Mouse (Mus musculus) hindbrain, embryonic 16.5 days (tissue): ENCODE measurements around the gene Bpi. TPM values are rescaled to one million over a fixed set of nuclear protein-coding genes. Genes with fewer than 3 reads are reported as not detected.

Experiments
- ATAC-seq: fragments of 200-750 bp; cut with Nextera tagmentation; 2 replicates; pipeline ENCODE4 v1.8.0; 2017; ENCODE audit warnings: moderate TSS enrichment, moderate library complexity
- H3K27ac ChIP-seq: fragments of 300-500 bp; sonication (generic); 2 replicates; pipeline ENCODE4 v1.5.1; 2014; ENCODE audit warnings: low read depth, mild to moderate bottlenecking, control low read depth, low read length, moderate library complexity
- H3K27me3 ChIP-seq: fragments of 300-500 bp; sonication (generic); replicated peaks from 2 replicates; pipeline ENCODE4 v1.6.1; 2014; ENCODE audit warnings: low read length; ENCODE audit not compliant: control insufficient read depth, insufficient read depth
- H3K36me3 ChIP-seq: fragments of 300-500 bp; sonication (generic); 2 replicates; pipeline ENCODE4 v1.6.1; 2014; ENCODE audit warnings: mild to moderate bottlenecking, low read length, moderate library complexity, mixed read lengths; ENCODE audit not compliant: control insufficient read depth, insufficient read depth
- H3K4me1 ChIP-seq: fragments of 300-500 bp; sonication (generic); 2 replicates; pipeline ENCODE4 v1.6.1; 2014; ENCODE audit warnings: low read depth, low read length; ENCODE audit not compliant: control insufficient read depth, insufficient read depth
- H3K4me2 ChIP-seq: fragments of 300-500 bp; sonication (generic); 2 replicates; pipeline ENCODE4 v1.6.1; 2014; ENCODE audit warnings: mild to moderate bottlenecking, low read length, control low read depth, moderate library complexity
- H3K4me3 ChIP-seq: fragments of 300-500 bp; sonication (generic); 2 replicates; pipeline ENCODE4 v1.5.1; 2014; ENCODE audit warnings: mild to moderate bottlenecking, low read length, control low read depth, moderate library complexity
- H3K9ac ChIP-seq: fragments of 300-500 bp; sonication (generic); 2 replicates; pipeline ENCODE4 v1.6.1; 2014; ENCODE audit warnings: low read depth, mild to moderate bottlenecking, control low read depth, low read length, moderate library complexity
- H3K9me3 ChIP-seq: fragments of 300-500 bp; sonication (generic); 2 replicates; pipeline ENCODE4 v1.6.1; 2014; ENCODE audit warnings: mild to moderate bottlenecking, low read length, moderate library complexity; ENCODE audit not compliant: control insufficient read depth
- WGBS: fragments of 180-500 bp; shearing (Covaris S2); extraction: QIAGEN DNeasy Blood & Tissue Kit; methylation state at CpG from one replicate; pipeline ENCODE4 v1.1.7; 2014; 5-methylcytosine and 5-hydroxymethylcytosine counted together
- polyA plus RNA-seq: library from polyadenylated mRNA; unstranded; fragments of >200 nt; fragmentation: Nextera tagmentation; extraction: Ambion mirVana; gene quantifications from 2 replicates; pipeline ENCODE4 v1.2.1, GENCODE M21; 2015

Gene Bpi
- polyA plus RNA-seq: not detected in 2 replicates

DNA sequence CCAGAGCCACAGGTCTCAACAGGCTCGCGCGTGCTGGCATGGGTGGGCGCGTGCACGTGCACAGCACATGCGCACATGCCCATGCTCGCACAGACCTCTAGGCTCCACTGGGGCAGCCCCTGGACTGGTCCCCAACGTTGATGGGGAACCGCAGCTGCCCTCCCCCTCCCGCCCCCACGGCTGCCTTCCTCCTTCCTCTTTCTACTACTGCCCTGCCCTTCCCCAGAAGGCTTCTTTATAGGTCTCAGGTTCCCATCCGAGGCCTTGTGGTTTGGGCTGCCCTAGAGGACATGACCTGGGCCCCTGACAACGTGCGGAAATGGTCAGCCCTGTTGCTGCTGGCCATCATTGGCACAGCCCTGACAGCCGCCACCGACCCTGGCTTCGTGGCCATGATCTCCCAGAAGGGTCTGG, at the start of gene Bpi:
Gene Bpi, plus strand, starts transcription at position 90 of the 414 bp plus-strand sequence.
- Histone ChIP-seq H3K4me2 (no peak within 1 kb of the TSS), H3K9me3 (no peaks in the 10 kb centered on the region), H3K27me3 (no peaks in the 10 kb centered on the region), H3K4me1 (no peaks in the 10 kb centered on the region), H3K36me3 (no peaks in the 10 kb centered on the region), H3K27ac (no peak within 1 kb of the TSS), H3K4me3 (no peak within 1 kb of the TSS), H3K9ac (no peak within 1 kb of the TSS; the same call in 1 of the 2 replicates)
- 72% methylated on average over 18 of the region's 18 CpGs for WGBS
- ATAC-seq: no peak

- WGBS: 70% methylated on average over 9 of the region's 9 CpGs
- no peak for ATAC-seq
- no peaks in the 10 kb centered on the region for H3K27me3 ChIP-seq
Measured at GRCm38 (mm10) chr2:158209776-158210175, 48.1 kb upstream of the Bpi start.

GRCm38 (mm10) chr2:158210503-158210902, 47.4 kb upstream of the Bpi start:
- 55% methylated on average over 4 of the region's 4 CpGs for WGBS
- no peak overlapping the region for H3K27ac ChIP-seq

More at GRCm38 (mm10) chr2:158209776-158210175, 48.1 kb upstream of the Bpi start:
- Histone ChIP-seq H3K4me2 (no peak overlapping the region), H3K36me3 (no peaks in the 10 kb centered on the region), H3K9ac (no peak overlapping the region), H3K4me1 (no peaks in the 10 kb centered on the region; the same call in 1 of the 2 replicates), H3K4me3 (no peak overlapping the region), H3K9me3 (no peaks in the 10 kb centered on the region), H3K27ac (no peak overlapping the region)

GRCm38 (mm10) chr2:158210958-158211357, 46.9 kb upstream of the Bpi start:
- H3K9ac ChIP-seq: no peak overlapping the region
- no peaks in the 10 kb centered on the region for H3K27me3 ChIP-seq
- 34% methylated on average over 10 of the region's 10 CpGs for WGBS
- no peak overlapping the region for H3K4me2 ChIP-seq
- no peaks in the 10 kb centered on the region for H3K36me3 ChIP-seq
- no peaks in the 10 kb centered on the region; the same call in 1 of the 2 replicates for H3K4me1 ChIP-seq
- H3K9me3 ChIP-seq: no peaks in the 10 kb centered on the region
- no peak for ATAC-seq
- no peak overlapping the region for H3K27ac ChIP-seq
- no peak overlapping the region for H3K4me3 ChIP-seq

More at GRCm38 (mm10) chr2:158210503-158210902, 47.4 kb upstream of the Bpi start:
- H3K36me3 ChIP-seq: no peaks in the 10 kb centered on the region
- H3K4me1 ChIP-seq: no peaks in the 10 kb centered on the region; the same call in 1 of the 2 replicates
- H3K4me2 ChIP-seq: no peak overlapping the region
- H3K27me3 ChIP-seq: no peaks in the 10 kb centered on the region
- H3K9me3 ChIP-seq: no peaks in the 10 kb centered on the region
- H3K4me3 ChIP-seq: no peak overlapping the region
- H3K9ac ChIP-seq: no peak overlapping the region
- ATAC-seq: no peak

GRCm38 (mm10) chr2:158211764-158212471, 46.0 kb upstream of the Bpi start:
- WGBS: 68% methylated on average over 4 of the region's 4 CpGs
- H3K27me3 ChIP-seq: no peaks in the 10 kb centered on the region
- H3K9ac ChIP-seq: no peak overlapping the region
- no peak for ATAC-seq
- H3K4me3 ChIP-seq: no peak overlapping the region
- no peaks in the 10 kb centered on the region for H3K36me3 ChIP-seq
- H3K9me3 ChIP-seq: no peaks in the 10 kb centered on the region
- H3K4me1 ChIP-seq: no peaks in the 10 kb centered on the region; the same call in 1 of the 2 replicates
- H3K27ac ChIP-seq: no peak overlapping the region
- no peak overlapping the region for H3K4me2 ChIP-seq

- Histone ChIP-seq H3K4me2 (no peak overlapping the region), H3K9me3 (no peaks in the 10 kb centered on the region), H3K36me3 (no peaks in the 10 kb centered on the region), H3K27ac (no peak overlapping the region; the same call in 1 of the 2 replicates), H3K4me3 (no peak overlapping the region), H3K4me1 (no peaks in the 10 kb centered on the region; the same call in 1 of the 2 replicates), H3K27me3 (no peaks in the 10 kb centered on the region), H3K9ac (peak overlapping the region; percentile 9; the same call in 1 of the 2 replicates)
- WGBS: 49% methylated on average over 9 of the region's 9 CpGs
- ATAC-seq: no peak
Measured at GRCm38 (mm10) chr2:158215283-158216117, 42.4 kb upstream of the Bpi start.

- H3K9me3 ChIP-seq: no peaks in the 10 kb centered on the region
- WGBS: 91% methylated on average over 8 of the region's 8 CpGs
- no peaks in the 10 kb centered on the region for H3K27me3 ChIP-seq
- H3K9ac ChIP-seq: no peak overlapping the region
- no peak overlapping the region for H3K4me3 ChIP-seq
- no peak overlapping the region for H3K27ac ChIP-seq
- no peaks in the 10 kb centered on the region for H3K36me3 ChIP-seq
- no peaks in the 10 kb centered on the region; the same call in 1 of the 2 replicates for H3K4me1 ChIP-seq
- no peak for ATAC-seq
- no peak overlapping the region for H3K4me2 ChIP-seq
Measured at GRCm38 (mm10) chr2:158216510-158216909, 41.4 kb upstream of the Bpi start.

GRCm38 (mm10) chr2:158219562-158219961, 38.3 kb upstream of the Bpi start:
- H3K9ac ChIP-seq: no peak overlapping the region
- no peaks in the 10 kb centered on the region for H3K27me3 ChIP-seq
- H3K27ac ChIP-seq: no peak overlapping the region
- H3K36me3 ChIP-seq: no peaks in the 10 kb centered on the region
- WGBS: 93% methylated on average over 2 of the region's 2 CpGs
- peaks cover 5% of the 10 kb centered on the region; the same call in 1 of the 2 replicates for H3K4me1 ChIP-seq
- no peaks in the 10 kb centered on the region for H3K9me3 ChIP-seq
- no peak for ATAC-seq
- H3K4me2 ChIP-seq: no peak overlapping the region
- no peak overlapping the region for H3K4me3 ChIP-seq
